Mouse (Mus musculus) CH12.LX (cell line): ENCODE measurements at regions not wholly inside any gene's neighbourhood (a gene's known extent, or its start where the extent isn't known, plus 50 kb on each side); places are given as distances from the start of the nearest gene placed in this dataset.

Experiments
- BHLHE40 ChIP-seq: IDR thresholded peaks from 2 replicates; pipeline ENCODE4 v1.6.1; 2011; ENCODE audit warnings: mild to moderate bottlenecking, low read depth, low read length, improper control_type of control experiment
- CTCF ChIP-seq, 2 experiments: IDR thresholded peaks in 1 of 2; conservative IDR thresholded peaks in 1 of 2; 2 replicates each; pipeline ENCODE4 v1.5.1; 2011 to 2012; ENCODE audit warnings: low read depth in 2 of 2, low read length in 2 of 2, improper control_type of control experiment in 1 of 2, inconsistent platforms in 1 of 2, mild to moderate bottlenecking in 1 of 2, moderate library complexity in 1 of 2
- EP300 ChIP-seq: IDR thresholded peaks from 2 replicates; pipeline ENCODE4 v1.6.1; 2011; ENCODE audit warnings: low read length, improper control_type of control experiment
- MAX ChIP-seq: IDR thresholded peaks from 2 replicates; pipeline ENCODE4 v1.6.1; 2011; ENCODE audit warnings: low read length, improper control_type of control experiment
- POLR2A ChIP-seq: IDR thresholded peaks from 2 replicates; pipeline ENCODE4 v1.6.1; 2011; ENCODE audit warnings: low read depth, mild to moderate bottlenecking, improper control_type of control experiment, low read length
- TBP ChIP-seq: conservative IDR thresholded peaks from 2 replicates; pipeline ENCODE4 v1.6.1; 2011; ENCODE audit warnings: low read depth, low read length, improper control_type of control experiment
- TCF12 ChIP-seq: IDR thresholded peaks from 2 replicates; pipeline ENCODE4 v1.6.1; 2014; ENCODE audit warnings: low read depth, mild to moderate bottlenecking, inconsistent platforms, low read length, improper control_type of control experiment
- UBTF ChIP-seq: IDR thresholded peaks from 2 replicates; pipeline ENCODE4 v1.6.1; 2012; ENCODE audit warnings: low read depth, mild to moderate bottlenecking, inconsistent platforms, low read length, improper control_type of control experiment, moderate library complexity
- ZC3H11A ChIP-seq: IDR thresholded peaks from 2 replicates; pipeline ENCODE4 v1.6.1; 2012; ENCODE audit warnings: low read depth, mild to moderate bottlenecking, inconsistent platforms, low read length, improper control_type of control experiment
- ZKSCAN1 ChIP-seq: IDR thresholded peaks from 2 replicates; pipeline ENCODE4 v1.6.1; 2012; ENCODE audit warnings: low read depth, inconsistent platforms, low read length, improper control_type of control experiment, borderline replicate concordance

- TF ChIP-seq UBTF (no peak), TCF12 (no peak), BHLHE40 (no peak), POLR2A (no peak), CTCF (conservative IDR thresholded peaks at IDR 0.05 in 1 of 2, IDR thresholded peaks at IDR 0.05 in 1 of 2; ENCODE audit: low read depth in 2 of 2, low read length in 2 of 2) (no peak), EP300 (no peak), ZC3H11A (no peak), MAX (no peak), ZKSCAN1 (no peak), TBP (no peak)
These were observed 327.4 kb downstream of the Lmx1a start for GRCm38 (mm10) chr1:168016375-168016890.
